Mouse (Mus musculus): Measurements from ENCODE around the gene Hmgn3.
"Not testable (repeated sequence)": the region's sequence is repeated elsewhere in the genome, so short reads cannot be mapped to it uniquely, and the experiment has no call there.

The Hmgn3 gene

DNA sequence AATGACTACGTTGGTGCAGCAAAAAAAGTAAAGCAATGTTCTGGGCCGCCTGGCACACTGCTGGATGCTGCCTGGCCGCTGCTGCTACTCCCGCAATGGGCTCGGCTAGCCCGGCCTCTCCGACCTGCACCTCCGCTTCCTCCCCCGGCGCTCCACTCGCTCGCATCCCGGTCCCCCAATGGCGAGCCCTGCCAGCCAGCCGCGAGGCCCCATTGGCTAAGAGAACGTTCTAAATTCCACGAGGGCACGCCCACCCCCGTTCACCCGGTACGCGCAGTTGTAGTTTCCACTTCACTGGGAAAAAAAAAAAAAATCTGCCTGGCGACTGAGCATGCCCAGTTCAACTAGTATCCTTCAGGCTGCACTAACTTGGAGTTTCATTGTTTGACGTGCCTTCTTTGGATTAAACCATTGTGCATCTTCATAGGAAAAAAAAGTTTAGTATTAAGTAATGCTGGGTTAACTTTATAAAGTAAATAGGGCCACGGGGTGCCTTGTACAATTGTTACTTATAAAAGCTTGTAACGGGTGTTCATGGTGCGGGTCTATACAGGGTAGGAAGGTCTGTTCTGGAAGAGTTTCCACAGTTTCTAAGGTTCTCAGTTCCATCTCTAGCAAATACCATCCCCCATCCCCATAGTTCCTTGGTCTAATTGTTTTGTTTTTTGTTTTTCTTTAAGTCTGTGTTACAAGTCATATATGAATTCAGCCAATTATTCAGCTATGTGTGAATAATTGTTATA is at the start of gene Hmgn3:
Hmgn3 (minus strand) TSS at position 240 of the 743 bp plus-strand sequence.
- DNase-seq = peak; percentile 65

GRCm38 (mm10) chr9:83195765-83196164 is 49.3 kb upstream of the Hmgn3 start:
- no peak for DNase-seq

GRCm38 (mm10) chr9:83195007-83195406 is 48.5 kb upstream of the Hmgn3 start:
- no peak for DNase-seq

GRCm38 (mm10) chr9:83187752-83188151 is 41.3 kb upstream of the Hmgn3 start:
- no peak for DNase-seq

- DNase-seq = peak; percentile 7
These were observed 667 bp downstream of the Hmgn3 start for GRCm38 (mm10) chr9:83145591-83146445.

DNA sequence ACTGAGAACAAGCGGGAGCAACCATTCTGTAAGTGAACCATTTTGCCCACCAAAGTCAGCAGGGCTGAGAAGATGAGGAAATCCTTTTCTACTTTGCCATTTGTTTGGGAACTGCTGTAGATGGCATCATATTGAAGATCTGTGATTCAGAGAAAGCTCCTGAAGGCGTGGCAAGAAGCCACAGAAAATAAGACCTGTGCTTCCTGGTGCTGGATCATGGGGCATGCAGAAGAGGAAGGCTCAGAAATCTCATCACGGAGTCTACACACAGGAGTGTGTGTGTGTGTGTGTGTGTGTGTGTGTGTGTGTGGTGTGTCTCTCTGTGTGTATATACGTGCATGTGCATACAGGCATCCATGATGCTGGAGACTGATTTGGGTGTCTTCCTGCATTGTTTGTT is 16.7 kb downstream of the Hmgn3 start:
- DNase-seq = no peak

- no peak for DNase-seq
These were observed 18.6 kb downstream of the Hmgn3 start for GRCm38 (mm10) chr9:83127840-83128239.

DNA sequence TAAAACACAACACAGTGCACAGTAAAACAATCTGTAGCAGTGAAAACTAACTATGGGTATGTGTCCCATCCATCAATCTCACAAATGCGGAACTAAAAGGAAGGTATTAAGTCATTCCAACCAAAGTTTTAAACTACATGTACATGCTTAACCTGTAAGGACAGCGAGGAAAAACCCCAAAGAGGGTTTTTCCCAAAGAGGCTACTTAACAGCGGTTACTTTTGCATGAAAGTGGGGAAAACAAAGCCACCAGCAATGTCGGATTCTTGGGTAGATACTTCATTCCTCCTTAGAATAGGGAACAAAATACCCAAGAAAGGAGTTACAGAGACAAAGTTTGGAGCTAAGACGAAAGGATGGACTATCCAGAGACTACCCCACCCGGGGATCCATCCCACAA is 20.0 kb downstream of the Hmgn3 start:
- not testable (repeated sequence) for DNase-seq

DNA sequence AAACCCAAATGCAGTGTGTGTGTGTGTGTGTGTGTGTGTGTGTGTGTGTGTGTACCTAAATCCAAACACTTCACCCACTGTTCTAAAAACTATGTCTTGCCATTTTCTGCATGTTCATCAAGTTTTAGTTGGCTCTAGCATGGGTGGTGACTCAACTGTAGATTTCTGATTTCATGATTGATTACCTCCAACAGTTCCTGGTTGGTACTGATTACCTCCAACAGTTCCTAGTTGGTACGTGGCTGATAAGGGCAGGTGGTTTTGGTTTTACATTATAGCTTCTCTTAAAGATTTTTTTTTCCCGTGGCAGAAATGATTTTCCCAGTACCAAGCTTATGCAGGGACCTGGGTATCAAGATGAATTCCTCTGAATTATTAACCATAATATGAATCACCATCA is 27.3 kb downstream of the Hmgn3 start:
- no peak for DNase-seq

DNA sequence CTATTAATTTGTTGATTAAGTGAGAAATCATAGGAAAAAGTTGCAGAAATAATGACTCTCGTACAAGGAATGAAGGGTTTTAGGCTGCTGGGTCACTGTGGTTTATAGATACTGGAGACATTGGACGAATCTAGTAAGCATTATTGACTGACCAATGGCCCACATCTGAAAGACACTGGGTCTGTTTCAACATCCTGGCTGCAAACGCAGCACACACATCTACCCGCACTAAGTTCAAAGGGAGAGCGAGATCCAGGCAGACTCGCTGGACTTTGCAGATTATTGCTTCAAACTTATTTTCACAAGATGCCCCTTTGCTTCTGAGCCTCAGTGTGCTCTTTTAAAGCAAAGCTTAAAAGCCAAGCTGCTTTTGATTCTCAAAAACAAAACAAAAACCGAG is 29.0 kb downstream of the Hmgn3 start:
- DNase-seq = no peak

- no peak for DNase-seq
These were observed 29.6 kb downstream of the Hmgn3 start for GRCm38 (mm10) chr9:83116774-83117474.

DNA sequence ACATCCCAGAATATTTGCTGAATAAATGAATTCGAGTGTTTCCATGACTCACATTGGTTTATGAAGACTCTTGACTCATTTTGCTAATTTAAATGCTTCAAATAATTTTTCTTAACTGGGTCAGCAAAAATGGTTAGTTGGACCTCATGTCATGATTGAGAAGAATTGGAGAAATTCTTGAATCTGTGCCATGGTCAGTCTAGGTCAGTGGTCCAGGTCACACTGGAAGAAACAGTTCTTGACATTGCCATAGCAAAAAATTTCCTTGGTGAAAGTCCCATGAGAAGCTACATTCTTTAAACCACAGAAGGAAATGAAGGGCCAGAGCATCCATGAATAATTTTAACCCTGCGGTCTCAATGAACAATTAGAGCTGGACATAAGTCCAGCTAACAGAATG is 30.8 kb downstream of the Hmgn3 start:
- no peak for DNase-seq

GRCm38 (mm10) chr9:83113800-83114217 is 32.7 kb downstream of the Hmgn3 start:
- no peak for DNase-seq

- DNase-seq = no peak
These were observed 34.1 kb downstream of the Hmgn3 start for GRCm38 (mm10) chr9:83112305-83112768.

- no peak for DNase-seq
These were observed 34.7 kb downstream of the Hmgn3 start for GRCm38 (mm10) chr9:83111789-83112188.

- no peak for DNase-seq
These were observed 35.3 kb downstream of the Hmgn3 start for GRCm38 (mm10) chr9:83111117-83111686.

- DNase-seq = no peak
These were observed 35.9 kb downstream of the Hmgn3 start for GRCm38 (mm10) chr9:83110406-83111116.

DNA sequence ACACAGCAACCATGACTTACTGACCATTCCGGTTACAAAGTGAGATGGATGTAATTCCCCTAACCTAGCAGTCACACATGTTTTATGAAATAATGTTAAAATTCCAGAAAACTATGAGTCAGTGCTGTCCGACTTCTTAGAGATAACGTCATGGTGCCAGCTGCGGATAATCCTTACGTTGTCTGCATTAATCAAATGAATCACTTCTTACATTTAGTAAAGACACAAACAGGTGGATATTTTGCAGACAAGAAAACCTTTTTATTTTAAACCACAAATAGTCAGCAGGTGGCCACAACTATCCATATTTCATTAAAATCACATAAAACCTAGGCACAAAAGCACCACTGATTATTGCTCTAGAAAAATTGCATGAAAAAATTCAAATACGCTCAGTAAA is 36.8 kb downstream of the Hmgn3 start:
- no peak for DNase-seq

DNA sequence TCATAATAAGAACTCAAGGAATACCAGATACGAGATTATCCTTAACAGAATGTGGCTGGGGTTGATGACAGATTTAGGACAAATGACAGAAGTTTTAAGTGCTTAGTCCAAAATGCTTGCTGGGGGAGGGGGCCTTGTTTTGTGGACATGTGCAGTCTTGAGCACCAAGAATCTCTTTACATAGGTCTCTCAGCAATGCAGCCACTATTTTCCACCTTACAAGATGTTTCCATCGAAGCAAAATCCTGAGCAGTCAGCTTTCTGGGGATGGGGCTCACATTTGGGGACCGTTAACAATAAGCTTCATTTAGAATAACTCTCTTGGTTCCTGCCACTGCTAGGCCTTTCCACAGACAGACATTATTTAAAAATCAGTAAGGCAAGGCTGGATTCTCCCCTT is 37.7 kb downstream of the Hmgn3 start:
- no peak for DNase-seq

DNA sequence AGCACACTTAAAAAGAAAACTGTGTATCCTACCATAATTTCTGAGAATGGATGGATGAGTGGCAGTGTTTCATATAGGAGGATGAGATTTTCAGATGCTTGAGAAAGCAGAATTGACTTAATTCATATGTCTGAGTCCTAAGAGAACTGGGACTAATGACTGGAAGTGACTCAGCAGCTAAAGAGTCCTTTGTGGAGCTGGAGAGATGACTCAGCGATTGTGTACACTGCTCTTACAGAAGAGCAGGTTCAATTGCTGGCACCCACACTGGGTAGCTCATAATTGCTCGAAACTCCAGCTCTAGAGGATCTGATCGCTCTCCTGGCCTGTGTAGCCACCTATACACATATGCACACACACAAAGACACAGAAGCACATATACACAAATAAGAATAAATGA is 42.7 kb downstream of the Hmgn3 start:
- DNase-seq = no peak

DNA sequence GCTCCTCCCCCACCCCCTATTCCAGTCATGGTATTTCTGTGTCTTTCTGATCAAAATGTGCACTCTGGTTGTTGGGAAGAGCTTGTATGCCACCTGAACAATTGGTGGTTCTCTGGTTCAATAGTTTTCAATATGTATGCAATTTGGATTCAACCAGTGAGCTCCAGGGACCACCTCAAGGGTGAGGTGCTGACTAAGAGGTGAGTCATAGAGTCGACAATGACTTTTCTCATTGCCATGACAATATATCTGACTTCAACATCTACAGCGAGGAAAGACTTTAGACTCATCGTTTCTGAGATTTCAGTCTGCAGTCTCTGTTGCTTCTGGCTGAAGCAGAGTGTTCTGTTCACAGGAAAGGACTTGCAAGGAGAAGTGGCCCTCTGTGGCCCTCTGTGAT is 44.8 kb downstream of the Hmgn3 start:
- no peak for DNase-seq

DNA sequence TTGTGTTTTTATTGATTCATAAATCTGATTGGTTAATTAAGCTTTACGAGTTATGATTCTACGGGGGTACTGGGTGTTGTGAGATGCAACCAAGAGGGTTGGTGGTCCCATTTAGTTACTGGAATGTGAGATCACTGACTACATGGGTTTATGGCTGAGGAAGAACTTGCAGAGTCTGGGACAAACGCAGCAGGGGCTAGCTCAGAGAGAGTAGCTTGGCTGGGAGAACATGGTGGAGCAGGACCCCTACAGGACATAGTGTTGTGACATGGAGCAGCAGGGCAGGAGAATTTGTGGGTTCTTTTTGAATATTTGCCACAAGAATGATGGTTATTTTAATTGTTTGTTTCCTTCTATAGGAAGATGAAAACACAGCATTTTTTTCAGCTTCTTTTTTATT is 45.7 kb downstream of the Hmgn3 start:
- no peak for DNase-seq

Measured in liver (tissue).